Mouse (Mus musculus) megakaryocyte, embryonic 14.5 days (primary cell): ENCODE measurements around the gene Fam216a.

Experiments
- FLI1 ChIP-seq: IDR thresholded peaks from 2 replicates; pipeline ENCODE4 v1.6.1; 2012; ENCODE audit warnings: low read length, inconsistent platforms, mixed read lengths
- GATA1 ChIP-seq: IDR thresholded peaks from 3 replicates; pipeline ENCODE4 v1.6.1; 2012; ENCODE audit warnings: mixed read lengths, low read length, inconsistent platforms, borderline replicate concordance

DNA sequence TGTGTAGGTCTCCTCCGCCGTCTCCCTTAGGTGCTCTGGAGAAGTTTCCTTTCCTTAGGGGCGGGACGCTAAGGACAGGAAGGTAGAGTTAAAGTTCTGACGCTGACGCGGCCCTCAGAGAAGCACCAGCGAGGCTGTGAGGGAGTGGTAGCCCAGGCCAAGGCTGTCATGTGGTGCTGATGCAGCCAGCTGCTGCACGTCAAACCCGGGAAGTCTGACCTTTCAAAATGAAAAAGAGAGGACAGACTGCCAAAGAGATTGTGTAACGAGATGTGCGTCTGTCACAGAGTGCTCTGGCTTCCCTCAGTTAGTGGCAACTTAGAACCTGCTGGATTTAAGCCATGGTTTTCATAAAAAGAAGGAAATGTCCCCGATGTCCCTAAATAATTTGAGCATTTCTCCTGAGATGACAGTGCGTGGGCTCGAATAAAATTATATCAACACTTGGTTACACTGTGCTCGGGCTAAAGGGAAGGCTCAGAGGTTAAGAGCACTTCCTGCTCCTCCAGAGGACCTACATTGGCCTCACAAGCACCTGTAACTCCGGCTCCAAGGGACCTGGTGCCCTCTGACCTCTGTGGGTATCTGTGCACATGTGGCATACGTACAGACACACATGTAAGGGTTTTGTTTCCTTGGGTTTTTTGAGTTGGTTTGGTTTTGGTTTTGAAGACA is 28.6 kb upstream of the Fam216a start:
- TF ChIP-seq GATA1: no peak
- no peak for TF ChIP-seq FLI1
